Mouse (Mus musculus): ENCODE measurements around the gene Rab2b. TPM values are rescaled to one million over a fixed set of nuclear protein-coding genes. Genes with fewer than 3 reads are reported as not detected.

Rab2b gene
- 6.8 and 7.8 TPM in 2 replicates for polyA plus RNA-seq (2015; fragmentation: Nextera tagmentation; extraction: Ambion mirVana)

DNA sequence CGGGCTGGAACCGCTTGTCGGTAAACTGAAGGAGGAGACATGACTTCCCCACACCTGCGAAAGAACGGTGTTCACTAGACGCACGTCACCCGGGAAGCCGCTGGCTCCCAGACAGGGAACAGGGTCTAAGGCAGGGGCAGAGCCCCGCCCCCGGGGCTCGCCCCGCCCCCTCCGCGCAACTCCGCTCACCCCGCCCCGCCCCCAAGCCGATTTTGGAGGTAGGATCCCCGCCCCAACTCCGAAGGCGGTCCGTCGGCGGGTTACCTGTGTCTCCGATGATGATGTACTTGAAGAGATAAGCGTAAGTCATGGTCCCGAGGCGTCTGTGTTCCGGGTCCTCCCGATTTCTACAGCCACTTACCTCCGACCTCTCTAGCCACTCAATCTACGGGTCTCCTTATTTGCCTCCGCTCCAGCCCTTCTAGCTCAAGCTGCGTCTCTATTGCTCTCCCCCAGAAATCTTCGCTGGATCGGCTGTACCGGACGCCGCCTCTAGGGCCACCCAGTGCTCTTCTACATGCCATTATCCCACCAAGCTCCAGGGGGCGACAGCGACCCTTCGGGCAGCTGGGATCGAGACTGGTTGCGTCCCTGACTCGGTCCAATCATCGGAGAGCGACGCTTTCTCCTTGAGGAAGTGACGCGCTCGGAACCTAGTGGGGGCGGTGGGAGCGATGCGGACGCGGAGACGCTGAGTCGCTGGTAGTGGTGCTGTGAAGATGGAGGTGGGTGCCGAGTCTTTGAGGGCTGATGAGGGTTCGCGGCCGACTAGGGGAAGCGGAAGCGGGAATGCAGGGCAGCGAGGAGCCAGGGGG, at the start of gene Rab2b, which contains the start of gene Tox4:
Gene Rab2b (minus strand): TSS at position 614 of the 815 bp plus-strand sequence.
Gene Tox4 (plus strand): TSS at position 215 of the 815 bp plus-strand sequence.
- peak; percentile 99 for ATAC-seq
- Histone ChIP-seq H3K4me3 (ENCODE audit: low read depth, low read length) (peak within 1 kb of the TSS; percentile 94), H3K4me2 (replicated peaks; ENCODE audit: low read depth) (peak within 1 kb of the TSS; percentile 72), H3K36me3 (ENCODE audit: control insufficient read depth, insufficient read depth) (peaks cover 7% of the 10 kb centered on the region; the same call in 1 of the 2 replicates), H3K27ac (ENCODE audit: low read depth, low read length) (peak within 1 kb of the TSS; percentile 95), H3K9me3 (ENCODE audit: control insufficient read depth) (no peaks in the 10 kb centered on the region), H3K4me1 (replicated peaks; ENCODE audit: control insufficient read depth, insufficient read depth, low read length) (0 out of 2 replicates have a peak, but pooled peaks cover 2% of the 10 kb centered on the region), H3K27me3 (replicated peaks; ENCODE audit: control insufficient read depth, insufficient read depth, low read length) (no peaks in the 10 kb centered on the region), H3K9ac (ENCODE audit: low read depth, low read length) (peak within 1 kb of the TSS; percentile 91)
- TF ChIP-seq CTCF (IDR thresholded peaks at IDR 0.05; ENCODE audit: low read depth), result peak; percentile 100
- 1% methylated on average over 65 of the region's 66 CpGs for WGBS

DNA sequence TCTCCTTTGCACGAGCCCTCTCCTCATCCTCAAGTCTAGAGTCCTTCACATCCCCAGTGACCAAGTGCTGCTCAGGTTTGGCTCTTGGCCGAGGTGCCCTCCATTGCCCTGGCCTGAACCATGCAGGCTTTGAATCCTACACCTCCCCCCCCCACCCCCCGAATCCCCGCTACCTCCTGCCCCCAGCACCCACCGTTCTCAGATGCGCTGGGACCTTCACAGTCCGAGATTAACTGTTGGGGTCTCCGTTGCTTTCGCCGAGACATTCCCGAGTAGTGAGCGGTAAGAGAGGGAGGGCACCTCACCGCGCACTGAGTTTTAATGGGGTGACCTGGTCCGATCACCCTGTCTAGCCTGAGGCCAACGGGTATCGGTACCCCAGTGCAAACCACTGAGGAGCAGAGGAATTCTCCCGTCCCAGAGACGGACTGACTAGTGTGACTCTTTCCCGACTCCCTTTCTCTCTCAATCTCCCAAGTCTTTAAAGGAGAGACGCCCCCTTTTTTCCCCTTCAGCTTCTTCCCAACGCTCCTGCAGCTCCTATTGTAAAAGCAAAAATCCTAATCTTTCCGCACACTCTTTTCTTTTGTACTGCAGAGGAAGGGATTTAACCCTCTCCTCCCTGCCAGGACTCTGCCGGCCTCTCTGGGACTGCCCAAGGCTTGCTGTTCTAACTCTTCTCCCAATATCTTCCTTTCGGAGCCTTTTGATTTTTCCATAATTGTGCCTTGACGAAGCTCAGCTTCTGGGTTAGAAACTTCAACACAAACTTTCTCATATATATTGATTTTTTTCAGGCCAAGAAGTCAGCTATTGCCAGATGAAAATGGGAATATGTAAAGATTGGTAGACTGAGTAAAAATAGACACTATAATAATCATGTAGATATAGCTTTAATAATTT, 48.8 kb upstream of the Rab2b start, which contains the start of gene Sall2:
Gene Sall2 (minus strand): TSS at position 853 of the 903 bp plus-strand sequence.
- Histone ChIP-seq H3K4me2 (replicated peaks; ENCODE audit: low read depth) (peak within 1 kb of the TSS; percentile 57), H3K9me3 (ENCODE audit: control insufficient read depth) (no peaks in the 10 kb centered on the region), H3K9ac (ENCODE audit: low read depth, low read length) (no peak within 1 kb of the TSS), H3K4me3 (ENCODE audit: low read depth, low read length) (peak within 1 kb of the TSS; percentile 33), H3K36me3 (ENCODE audit: control insufficient read depth, insufficient read depth) (no peaks in the 10 kb centered on the region), H3K4me1 (replicated peaks; ENCODE audit: control insufficient read depth, insufficient read depth, low read length) (no peaks in the 10 kb centered on the region), H3K27ac (ENCODE audit: low read depth, low read length) (no peak within 1 kb of the TSS), H3K27me3 (replicated peaks; ENCODE audit: control insufficient read depth, insufficient read depth, low read length) (peaks cover 44% of the 10 kb centered on the region; the same call in 1 of the 2 replicates)
- 2% methylated on average over 26 of the region's 26 CpGs for WGBS
- TF ChIP-seq CTCF (IDR thresholded peaks at IDR 0.05; ENCODE audit: low read depth), result no peak
- no peak for ATAC-seq

GRCm38 (mm10) chr14:52327375-52327901, 48.1 kb upstream of the Rab2b start:
- Histone ChIP-seq H3K36me3 (ENCODE audit: control insufficient read depth, insufficient read depth) (no peaks in the 10 kb centered on the region), H3K4me3 (ENCODE audit: low read depth, low read length) (peak overlapping the region; percentile 33), H3K9ac (ENCODE audit: low read depth, low read length) (no peak overlapping the region), H3K4me1 (replicated peaks; ENCODE audit: control insufficient read depth, insufficient read depth, low read length) (no peaks in the 10 kb centered on the region), H3K27me3 (replicated peaks; ENCODE audit: control insufficient read depth, insufficient read depth, low read length) (peaks cover 44% of the 10 kb centered on the region; the same call in 1 of the 2 replicates), H3K27ac (ENCODE audit: low read depth, low read length) (no peak overlapping the region), H3K9me3 (ENCODE audit: control insufficient read depth) (no peaks in the 10 kb centered on the region), H3K4me2 (replicated peaks; ENCODE audit: low read depth) (peak overlapping the region; percentile 57)
- ATAC-seq, result no peak
- 6% methylated on average over 14 of the region's 14 CpGs for WGBS
- TF ChIP-seq CTCF (IDR thresholded peaks at IDR 0.05; ENCODE audit: low read depth), result no peak

- Histone ChIP-seq H3K27ac (ENCODE audit: low read depth, low read length) (no peak overlapping the region), H3K27me3 (replicated peaks; ENCODE audit: control insufficient read depth, insufficient read depth, low read length) (peaks cover 44% of the 10 kb centered on the region; the same call in 1 of the 2 replicates), H3K4me1 (replicated peaks; ENCODE audit: control insufficient read depth, insufficient read depth, low read length) (no peaks in the 10 kb centered on the region), H3K4me3 (ENCODE audit: low read depth, low read length) (no peak overlapping the region), H3K36me3 (ENCODE audit: control insufficient read depth, insufficient read depth) (no peaks in the 10 kb centered on the region), H3K4me2 (replicated peaks; ENCODE audit: low read depth) (no peak overlapping the region), H3K9ac (ENCODE audit: low read depth, low read length) (no peak overlapping the region), H3K9me3 (ENCODE audit: control insufficient read depth) (no peaks in the 10 kb centered on the region)
- 0 out of 2 replicates have a peak, but pooled peaks have one; percentile 33 for ATAC-seq
- whole genome bisulfite sequencing, result 18% methylated on average over 4 of the region's 4 CpGs
- peak; percentile 54 for TF ChIP-seq CTCF (IDR thresholded peaks at IDR 0.05; ENCODE audit: low read depth)
Measured at GRCm38 (mm10) chr14:52325890-52326289, 46.5 kb upstream of the Rab2b start.

GRCm38 (mm10) chr14:52319361-52319760, 40.0 kb upstream of the Rab2b start:
- Histone ChIP-seq H3K4me3 (ENCODE audit: low read depth, low read length) (no peak overlapping the region), H3K4me1 (replicated peaks; ENCODE audit: control insufficient read depth, insufficient read depth, low read length) (no peaks in the 10 kb centered on the region), H3K9me3 (ENCODE audit: control insufficient read depth) (no peaks in the 10 kb centered on the region), H3K9ac (ENCODE audit: low read depth, low read length) (no peak overlapping the region), H3K36me3 (ENCODE audit: control insufficient read depth, insufficient read depth) (no peaks in the 10 kb centered on the region), H3K27me3 (replicated peaks; ENCODE audit: control insufficient read depth, insufficient read depth, low read length) (no peaks in the 10 kb centered on the region), H3K4me2 (replicated peaks; ENCODE audit: low read depth) (no peak overlapping the region), H3K27ac (ENCODE audit: low read depth, low read length) (no peak overlapping the region)
- ATAC-seq, result no peak
- TF ChIP-seq CTCF (IDR thresholded peaks at IDR 0.05; ENCODE audit: low read depth), result no peak
- WGBS, result 55% methylated on average over 6 of the region's 6 CpGs

Data from intestine, postnatal 0 days (tissue).